Comparison of ENCODE assay signal across 8 mouse cellular contexts in the genomic region with DNA sequence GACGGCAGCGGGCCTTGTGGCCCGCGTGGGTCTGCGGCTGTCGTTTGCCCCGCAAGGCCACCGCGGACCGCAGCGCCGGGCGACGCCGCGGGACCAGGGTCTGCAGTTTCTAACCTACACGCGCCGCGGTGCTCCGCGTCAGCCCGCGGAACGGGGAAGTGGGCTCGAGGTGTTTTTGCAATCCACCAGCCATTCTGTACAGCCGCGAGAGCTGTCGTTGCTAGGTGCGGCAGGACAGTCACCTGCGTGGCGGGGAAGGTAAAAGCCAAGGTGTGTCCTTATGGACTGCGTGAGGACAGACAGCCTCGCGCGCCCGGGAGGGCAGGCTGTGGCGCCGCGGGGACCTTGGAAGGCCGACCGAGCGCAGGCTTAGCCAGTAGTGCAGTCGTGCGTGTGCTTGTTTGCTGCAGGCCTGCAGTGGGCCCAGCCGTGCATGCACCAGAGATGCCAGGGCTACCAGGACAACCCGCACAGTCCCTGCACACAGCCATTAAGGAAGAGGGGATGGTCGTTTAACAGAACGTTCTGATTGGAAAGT. TPM values are rescaled to one million over a fixed set of nuclear protein-coding genes. Genes with fewer than 3 reads are reported as not detected.
DNase-seq lines count a peak whose midpoint lies in the region; ATAC-seq and TF ChIP-seq lines count a peak whose summit lies in the region.

No protein-coding gene starts in this region.

- peak; percentile 64 for DNase-seq in 3T3-L1 (ENCODE audit: low read depth, low spot score)
- peak; percentile 70 for DNase-seq in adrenal gland, postnatal 10 days
- DNase-seq in embryonic facial prominence, embryonic 11.5 days (ENCODE audit: low spot score) = peak; percentile 65
- DNase-seq in heart, embryonic 10.5 days (ENCODE audit: low spot score) = peak; percentile 81
- DNase-seq in liver, embryonic 11.5 days (ENCODE audit: low spot score) = peak; percentile 68
- DNase-seq in midbrain, postnatal 0 days (ENCODE audit: low spot score) = peak; percentile 70
- peak; percentile 30 to 34 for DNase-seq in spleen, postnatal 14 days (ENCODE audit: low spot score in 2 of 2)

- under 1% methylated on average over 49 of the region's 49 CpGs for WGBS in embryonic facial prominence, embryonic 11.5 days
- under 1% methylated on average over 49 of the region's 49 CpGs for WGBS in heart, embryonic 10.5 days
- under 1% methylated on average over 49 of the region's 49 CpGs for WGBS in kidney, embryonic 14.5 days
- under 1% methylated on average over 42 of the region's 49 CpGs for WGBS in liver, embryonic 11.5 days
- 0% methylated on average over 48 of the region's 49 CpGs for WGBS in midbrain, postnatal 0 days

- no peaks in the 10 kb centered on the region for H3K4me1 ChIP-seq in embryonic facial prominence, embryonic 11.5 days (ENCODE audit: control insufficient read depth, insufficient read depth, low read length)
- peaks cover 3% of the 10 kb centered on the region; the same call in 1 of the 2 replicates for H3K4me1 ChIP-seq in heart, embryonic 10.5 days
- no peaks in the 10 kb centered on the region for H3K4me1 ChIP-seq in kidney, embryonic 14.5 days (ENCODE audit: control insufficient read depth, insufficient read depth, low read length)
- peaks cover 19% of the 10 kb centered on the region for H3K4me1 ChIP-seq in liver, embryonic 11.5 days (replicated peaks; ENCODE audit: control insufficient read depth, insufficient read depth, low read length)
- H3K4me1 ChIP-seq in midbrain, postnatal 0 days (ENCODE audit: insufficient read depth, low read length) = peaks cover 4% of the 10 kb centered on the region; the same call in 1 of the 2 replicates

- no peaks in the 10 kb centered on the region for H3K9me3 ChIP-seq in embryonic facial prominence, embryonic 11.5 days (replicated peaks; ENCODE audit: control insufficient read depth, low read length)
- H3K9me3 ChIP-seq in heart, embryonic 10.5 days = no peaks in the 10 kb centered on the region
- no peaks in the 10 kb centered on the region for H3K9me3 ChIP-seq in kidney, embryonic 14.5 days (ENCODE audit: control insufficient read depth, low read length)
- H3K9me3 ChIP-seq in liver, embryonic 11.5 days (ENCODE audit: control insufficient read depth, low read length) = no peaks in the 10 kb centered on the region
- H3K9me3 ChIP-seq in midbrain, postnatal 0 days (ENCODE audit: low read length) = no peaks in the 10 kb centered on the region

- peak overlapping the region; percentile 66 for H3K4me2 ChIP-seq in embryonic facial prominence, embryonic 11.5 days (ENCODE audit: low read depth, low read length)
- peak overlapping the region; percentile 59 for H3K4me2 ChIP-seq in kidney, embryonic 14.5 days (replicated peaks; ENCODE audit: low read depth, low read length)
- H3K4me2 ChIP-seq in liver, embryonic 11.5 days = peak overlapping the region; percentile 92
- H3K4me2 ChIP-seq in midbrain, postnatal 0 days (ENCODE audit: low read depth, low read length, poor library complexity, severe bottlenecking) = peak overlapping the region; percentile 59

- no peaks in the 10 kb centered on the region for H3K36me3 ChIP-seq in embryonic facial prominence, embryonic 11.5 days (replicated peaks; ENCODE audit: control insufficient read depth, insufficient read depth, low read depth, low read length)
- H3K36me3 ChIP-seq in heart, embryonic 10.5 days = no peaks in the 10 kb centered on the region
- H3K36me3 ChIP-seq in kidney, embryonic 14.5 days (ENCODE audit: control insufficient read depth, insufficient read depth, low read length) = peaks cover 7% of the 10 kb centered on the region; the same call in 1 of the 2 replicates
- 0 out of 2 replicates have a peak, but pooled peaks cover under 1% of the 10 kb centered on the region for H3K36me3 ChIP-seq in liver, embryonic 11.5 days (ENCODE audit: control insufficient read depth, insufficient read depth, low read length)
- peaks cover 9% of the 10 kb centered on the region; the same call in 1 of the 2 replicates for H3K36me3 ChIP-seq in midbrain, postnatal 0 days (ENCODE audit: insufficient read depth, low read length)

- peak; percentile 61 for ATAC-seq in embryonic facial prominence, embryonic 11.5 days (replicated peaks; ENCODE audit: insufficient number of reproducible peaks, low FRiP score, low TSS enrichment, low read depth)
- ATAC-seq in kidney, embryonic 14.5 days (ENCODE audit: low FRiP score, low TSS enrichment) = peak; percentile 85
- ATAC-seq in liver, embryonic 11.5 days (replicated peaks; ENCODE audit: low FRiP score) = peak; percentile 77
- ATAC-seq in midbrain, postnatal 0 days (ENCODE audit: low FRiP score) = peak; percentile 83

- TF ChIP-seq CTCF in midbrain, postnatal 0 days (IDR thresholded peaks at IDR 0.05) = no peak

- peak overlapping the region; percentile 81 for H3K9ac ChIP-seq in embryonic facial prominence, embryonic 11.5 days (replicated peaks; ENCODE audit: low read length)
- peak overlapping the region; percentile 94 for H3K9ac ChIP-seq in kidney, embryonic 14.5 days (ENCODE audit: low read depth, low read length)
- H3K9ac ChIP-seq in liver, embryonic 11.5 days (ENCODE audit: low read depth, low read length) = peak overlapping the region; percentile 97
- H3K9ac ChIP-seq in midbrain, postnatal 0 days (replicated peaks; ENCODE audit: low read length, poor library complexity, severe bottlenecking) = peak overlapping the region; percentile 81

- peak overlapping the region; percentile 88 for H3K27ac ChIP-seq in embryonic facial prominence, embryonic 11.5 days (replicated peaks; ENCODE audit: low read depth, low read length)
- peak overlapping the region; percentile 94 for H3K27ac ChIP-seq in heart, embryonic 10.5 days
- peak overlapping the region; percentile 92 for H3K27ac ChIP-seq in kidney, embryonic 14.5 days (ENCODE audit: low read depth, low read length)
- H3K27ac ChIP-seq in liver, embryonic 11.5 days (ENCODE audit: low read depth, low read length) = peak overlapping the region; percentile 54
- H3K27ac ChIP-seq in midbrain, postnatal 0 days (ENCODE audit: low read depth, low read length) = peak overlapping the region; percentile 92

- H3K4me3 ChIP-seq in embryonic facial prominence, embryonic 11.5 days (ENCODE audit: low read depth, low read length) = peak overlapping the region; percentile 84
- H3K4me3 ChIP-seq in heart, embryonic 10.5 days = peak overlapping the region; percentile 95
- H3K4me3 ChIP-seq in kidney, embryonic 14.5 days (ENCODE audit: low read length) = peak overlapping the region; percentile 96
- peak overlapping the region; percentile 95 for H3K4me3 ChIP-seq in liver, embryonic 11.5 days (ENCODE audit: low read depth, low read length)
- peak overlapping the region; percentile 84 for H3K4me3 ChIP-seq in midbrain, postnatal 0 days (ENCODE audit: low read depth, low read length)

- no peaks in the 10 kb centered on the region for H3K27me3 ChIP-seq in embryonic facial prominence, embryonic 11.5 days (ENCODE audit: control insufficient read depth, insufficient read depth, low read length)
- no peaks in the 10 kb centered on the region for H3K27me3 ChIP-seq in heart, embryonic 10.5 days (ENCODE audit: insufficient read depth, poor library complexity, severe bottlenecking)
- no peaks in the 10 kb centered on the region for H3K27me3 ChIP-seq in kidney, embryonic 14.5 days (ENCODE audit: control insufficient read depth, insufficient read depth, low read length)
- no peaks in the 10 kb centered on the region for H3K27me3 ChIP-seq in liver, embryonic 11.5 days (replicated peaks; ENCODE audit: control insufficient read depth, insufficient read depth, low read length)
- H3K27me3 ChIP-seq in midbrain, postnatal 0 days (ENCODE audit: insufficient read depth, low read length) = no peaks in the 10 kb centered on the region

RNA-seq across cellular contexts. Expression of gene Zfp398, which starts 0.6 kb away (rescaled TPM):
- total RNA-seq in adrenal gland, postnatal 10 days (2021) = 10 to 100 TPM in 1 of 2 experiments, 1 to 10 TPM in 1; 6.7 to 11.8 TPM
- 6.4 and 6.5 TPM in 2 replicates for polyA plus RNA-seq in embryonic facial prominence, embryonic 11.5 days (2014; fragmentation: Nextera tagmentation; extraction: Ambion mirVana)
- 4.7 and 5.4 TPM in 2 replicates for polyA plus RNA-seq in heart, embryonic 10.5 days (2016; fragmentation: Nextera tagmentation; extraction: Ambion mirVana)
- 8.6 and 11.6 TPM in 2 replicates for polyA plus RNA-seq in kidney, embryonic 14.5 days (2014; fragmentation: Nextera tagmentation; extraction: Ambion mirVana)
- 5.6 and 5.8 TPM in 2 replicates for polyA plus RNA-seq in liver, embryonic 11.5 days (2014; fragmentation: Nextera tagmentation; extraction: Ambion mirVana)
- 30.6 and 32.1 TPM in 2 replicates for total RNA-seq in midbrain, postnatal 0 days (2014; rRNA removed)
- polyA plus RNA-seq in midbrain, postnatal 0 days (2015; fragmentation: Nextera tagmentation; extraction: Ambion mirVana) = 11.9 and 14.3 TPM in 2 replicates

RNA-seq across cellular contexts. Expression of gene Zfp786, which starts 5.4 kb away (rescaled TPM):
- 1 to 10 TPM in 1 of 2 experiments, under 1 TPM in 1; 0.66 to 2.0 TPM for total RNA-seq in adrenal gland, postnatal 10 days (2021)
- polyA plus RNA-seq in embryonic facial prominence, embryonic 11.5 days (2014; fragmentation: Nextera tagmentation; extraction: Ambion mirVana) = 5.5 and 5.9 TPM in 2 replicates
- polyA plus RNA-seq in heart, embryonic 10.5 days (2016; fragmentation: Nextera tagmentation; extraction: Ambion mirVana) = 1.2 and 3.5 TPM in 2 replicates
- polyA plus RNA-seq in kidney, embryonic 14.5 days (2014; fragmentation: Nextera tagmentation; extraction: Ambion mirVana) = 2.1 and 3.1 TPM in 2 replicates
- polyA plus RNA-seq in liver, embryonic 11.5 days (2014; fragmentation: Nextera tagmentation; extraction: Ambion mirVana) = 0.90 and 1.3 TPM in 2 replicates
- 16.8 and 18.1 TPM in 2 replicates for total RNA-seq in midbrain, postnatal 0 days (2014; rRNA removed)
- polyA plus RNA-seq in midbrain, postnatal 0 days (2015; fragmentation: Nextera tagmentation; extraction: Ambion mirVana) = 6.5 and 7.7 TPM in 2 replicates

RNA-seq across cellular contexts. Expression of gene Pdia4, which starts 22.8 kb away (rescaled TPM):
- total RNA-seq in adrenal gland, postnatal 10 days (2021) = 10 to 100 TPM; 84.9 to 93.6 TPM
- polyA plus RNA-seq in embryonic facial prominence, embryonic 11.5 days (2014; fragmentation: Nextera tagmentation; extraction: Ambion mirVana) = 324 and 338 TPM in 2 replicates
- polyA plus RNA-seq in heart, embryonic 10.5 days (2016; fragmentation: Nextera tagmentation; extraction: Ambion mirVana) = 232 and 268 TPM in 2 replicates
- 228 and 351 TPM in 2 replicates for polyA plus RNA-seq in kidney, embryonic 14.5 days (2014; fragmentation: Nextera tagmentation; extraction: Ambion mirVana)
- 233 and 252 TPM in 2 replicates for polyA plus RNA-seq in liver, embryonic 11.5 days (2014; fragmentation: Nextera tagmentation; extraction: Ambion mirVana)
- total RNA-seq in midbrain, postnatal 0 days (2014; rRNA removed) = 92.7 and 94.7 TPM in 2 replicates
- 72.6 and 81.6 TPM in 2 replicates for polyA plus RNA-seq in midbrain, postnatal 0 days (2015; fragmentation: Nextera tagmentation; extraction: Ambion mirVana)

RNA-seq across cellular contexts. Expression of gene Zfp282, which starts 41.0 kb away (rescaled TPM):
- total RNA-seq in adrenal gland, postnatal 10 days (2021) = 10 to 100 TPM; 12.0 to 13.8 TPM
- 12.2 and 12.3 TPM in 2 replicates for polyA plus RNA-seq in embryonic facial prominence, embryonic 11.5 days (2014; fragmentation: Nextera tagmentation; extraction: Ambion mirVana)
- polyA plus RNA-seq in heart, embryonic 10.5 days (2016; fragmentation: Nextera tagmentation; extraction: Ambion mirVana) = 9.4 and 11.2 TPM in 2 replicates
- 10.8 and 14.5 TPM in 2 replicates for polyA plus RNA-seq in kidney, embryonic 14.5 days (2014; fragmentation: Nextera tagmentation; extraction: Ambion mirVana)
- 8.3 and 8.8 TPM in 2 replicates for polyA plus RNA-seq in liver, embryonic 11.5 days (2014; fragmentation: Nextera tagmentation; extraction: Ambion mirVana)
- total RNA-seq in midbrain, postnatal 0 days (2014; rRNA removed) = 42.9 and 50.3 TPM in 2 replicates
- polyA plus RNA-seq in midbrain, postnatal 0 days (2015; fragmentation: Nextera tagmentation; extraction: Ambion mirVana) = 15.9 and 17.2 TPM in 2 replicates

Comparison
In these comparisons a context has a peak if more than half of its experiments do, and no peak if none do; other contexts are left out.
1. Peak in every context shown above with its lines: DNase-seq, ATAC-seq, H3K4me3 ChIP-seq and H3K27ac ChIP-seq.